Mouse (Mus musculus) kidney, embryonic 14.5 days (tissue): ENCODE measurements at regions not wholly inside any gene's neighbourhood (a gene's known extent, or its start where the extent isn't known, plus 50 kb on each side); places are given as distances from the start of the nearest gene placed in this dataset.

ENCODE experiments used
- ATAC-seq: fragments of 200-750 bp; cut with Nextera tagmentation; 2 replicates; pipeline ENCODE4 v1.8.0; 2017; ENCODE audit warnings: moderate number of reproducible peaks, mild to moderate bottlenecking, moderate TSS enrichment, moderate library complexity; ENCODE audit not compliant: low FRiP score, low TSS enrichment
- H3K27ac ChIP-seq: fragments of 300-500 bp; sonication (generic); 2 replicates; pipeline ENCODE4 v1.5.1; 2014; ENCODE audit warnings: low read depth, mild to moderate bottlenecking, low read length, moderate library complexity, mixed read lengths
- H3K27me3 ChIP-seq: fragments of 300-500 bp; sonication (generic); 2 replicates; pipeline ENCODE4 v1.6.1; 2014; ENCODE audit warnings: mild to moderate bottlenecking, low read length; ENCODE audit not compliant: control insufficient read depth, insufficient read depth
- H3K36me3 ChIP-seq: fragments of 300-500 bp; sonication (generic); 2 replicates; pipeline ENCODE4 v1.6.1; 2014; ENCODE audit warnings: low read length, mixed read lengths; ENCODE audit not compliant: control insufficient read depth, insufficient read depth
- H3K4me1 ChIP-seq: fragments of 300-500 bp; sonication (generic); 2 replicates; pipeline ENCODE4 v1.6.1; 2014; ENCODE audit warnings: low read length, mixed read lengths; ENCODE audit not compliant: control insufficient read depth, insufficient read depth
- H3K4me2 ChIP-seq: fragments of 300-500 bp; sonication (generic); replicated peaks from 2 replicates; pipeline ENCODE4 v1.6.1; 2014; ENCODE audit warnings: low read depth, mild to moderate bottlenecking, low read length
- H3K4me3 ChIP-seq: fragments of 300-500 bp; sonication (generic); 2 replicates; pipeline ENCODE4 v1.5.1; 2014; ENCODE audit warnings: mild to moderate bottlenecking, low read length
- H3K9ac ChIP-seq: fragments of 300-500 bp; sonication (generic); 2 replicates; pipeline ENCODE4 v1.6.1; 2014; ENCODE audit warnings: low read depth, mild to moderate bottlenecking, low read length, moderate library complexity
- H3K9me3 ChIP-seq: fragments of 300-500 bp; sonication (generic); 2 replicates; pipeline ENCODE4 v1.6.1; 2016; ENCODE audit warnings: low read length; ENCODE audit not compliant: control insufficient read depth
- WGBS: fragments of 180-500 bp; shearing (Covaris S2); extraction: QIAGEN DNeasy Blood & Tissue Kit; methylation state at CpG from one replicate; pipeline ENCODE4 v1.1.7; 2014; 5-methylcytosine and 5-hydroxymethylcytosine counted together

DNA sequence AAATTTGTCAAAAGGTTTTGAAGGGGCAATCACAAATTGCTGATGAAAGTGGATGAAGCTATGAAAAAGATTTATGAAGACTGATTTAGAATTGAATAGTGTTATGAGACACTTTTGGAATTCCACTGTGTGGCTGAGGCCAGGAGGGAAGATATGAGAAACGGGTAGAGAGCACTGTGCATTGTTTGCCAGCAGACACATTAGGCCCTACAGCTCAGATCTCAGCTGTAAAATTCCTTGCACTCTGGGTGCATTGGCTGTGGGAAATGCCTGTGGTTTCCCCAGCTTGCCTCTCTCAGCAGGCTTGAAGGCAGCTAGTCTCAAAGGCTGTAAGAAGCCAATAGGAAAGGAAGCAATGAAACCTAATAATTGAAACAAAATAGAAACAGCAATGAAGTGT, 444.3 kb downstream of the Bckdhb start:
- 52% methylated on average over 1 of the region's 1 CpGs for WGBS
- ATAC-seq: no peak
- no peaks in the 10 kb centered on the region; the same call in 1 of the 2 replicates for H3K9me3 ChIP-seq
- no peak overlapping the region for H3K27ac ChIP-seq
- no peaks in the 10 kb centered on the region for H3K4me1 ChIP-seq
- no peak overlapping the region for H3K4me2 ChIP-seq
- no peaks in the 10 kb centered on the region for H3K27me3 ChIP-seq
- no peak overlapping the region for H3K9ac ChIP-seq
- no peaks in the 10 kb centered on the region for H3K36me3 ChIP-seq
- H3K4me3 ChIP-seq: no peak overlapping the region

DNA sequence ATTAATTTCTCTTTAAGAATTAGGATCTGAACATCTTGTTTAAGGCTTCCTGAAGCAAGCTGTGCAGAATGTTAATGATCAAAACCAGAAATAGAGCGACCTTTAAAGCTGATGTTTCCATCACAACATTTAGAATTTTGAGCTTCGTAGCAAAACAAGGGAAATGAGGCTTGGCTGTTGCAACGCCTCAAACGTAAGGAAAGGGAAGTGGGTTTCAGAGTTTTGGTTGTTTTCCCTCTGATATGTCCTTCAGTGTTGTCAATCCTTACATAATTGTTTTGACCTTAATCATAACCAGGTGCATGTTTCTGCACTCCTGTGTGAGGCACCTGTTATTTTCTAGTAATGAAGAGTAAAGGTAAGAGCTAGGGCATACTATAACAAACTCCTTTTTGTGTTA, 445.3 kb downstream of the Bckdhb start:
- Histone ChIP-seq H3K4me3 (no peak overlapping the region), H3K27me3 (no peaks in the 10 kb centered on the region), H3K4me2 (no peak overlapping the region), H3K27ac (no peak overlapping the region), H3K9me3 (no peaks in the 10 kb centered on the region; the same call in 1 of the 2 replicates), H3K9ac (no peak overlapping the region), H3K36me3 (no peaks in the 10 kb centered on the region), H3K4me1 (no peaks in the 10 kb centered on the region)
- WGBS: 79% methylated on average over 4 of the region's 4 CpGs
- ATAC-seq: no peak

DNA sequence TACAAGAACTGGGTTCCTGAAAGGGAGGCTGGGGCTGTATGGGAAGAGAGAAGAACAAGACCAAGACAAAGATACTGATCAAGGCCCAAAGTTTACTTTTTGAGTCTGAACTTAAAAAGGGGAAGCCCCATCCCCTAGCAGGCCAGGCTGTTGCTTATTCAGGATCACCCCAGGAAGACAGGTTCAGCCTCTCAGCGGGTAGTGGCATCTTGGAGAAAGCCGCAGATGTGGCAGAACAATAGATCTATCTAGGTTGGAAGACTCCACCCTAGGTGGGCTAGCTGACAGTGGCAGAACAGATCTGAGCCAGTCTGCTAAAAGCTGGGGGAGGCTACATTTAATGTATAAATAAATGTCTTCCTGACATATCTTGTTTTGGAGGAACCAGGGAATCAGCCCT, 450.8 kb downstream of the Bckdhb start:
- Histone ChIP-seq H3K27me3 (no peaks in the 10 kb centered on the region), H3K4me2 (no peak overlapping the region), H3K4me3 (no peak overlapping the region), H3K27ac (no peak overlapping the region), H3K4me1 (no peaks in the 10 kb centered on the region), H3K9me3 (no peaks in the 10 kb centered on the region; the same call in 1 of the 2 replicates), H3K9ac (no peak overlapping the region), H3K36me3 (no peaks in the 10 kb centered on the region)
- WGBS: 55% methylated on average over 2 of the region's 2 CpGs
- no peak for ATAC-seq

DNA sequence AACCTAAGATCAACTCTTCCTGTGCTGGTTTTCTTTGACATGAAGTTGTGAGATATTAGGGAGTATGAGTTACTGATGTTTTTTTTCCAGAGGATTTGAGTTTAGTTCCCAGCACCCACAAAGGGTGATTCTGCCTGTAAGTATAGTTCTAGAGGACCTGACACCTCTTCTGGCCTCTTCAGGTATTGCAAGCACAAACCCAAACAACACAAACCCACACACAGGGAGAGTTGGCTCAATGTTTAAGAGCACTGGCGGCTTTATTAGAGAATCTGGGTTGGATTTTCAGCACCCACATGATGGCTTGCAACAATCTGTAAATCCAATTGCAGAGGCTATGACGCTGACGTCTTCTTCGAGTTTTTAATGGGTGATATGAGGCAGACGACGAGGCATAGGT, 451.7 kb downstream of the Bckdhb start:
- no peak overlapping the region for H3K4me3 ChIP-seq
- no peaks in the 10 kb centered on the region for H3K27me3 ChIP-seq
- H3K27ac ChIP-seq: no peak overlapping the region
- H3K9ac ChIP-seq: no peak overlapping the region
- no peak for ATAC-seq
- 91% methylated on average over 6 of the region's 6 CpGs for WGBS
- H3K36me3 ChIP-seq: no peaks in the 10 kb centered on the region
- no peaks in the 10 kb centered on the region; the same call in 1 of the 2 replicates for H3K9me3 ChIP-seq
- no peak overlapping the region for H3K4me2 ChIP-seq
- H3K4me1 ChIP-seq: no peaks in the 10 kb centered on the region

DNA sequence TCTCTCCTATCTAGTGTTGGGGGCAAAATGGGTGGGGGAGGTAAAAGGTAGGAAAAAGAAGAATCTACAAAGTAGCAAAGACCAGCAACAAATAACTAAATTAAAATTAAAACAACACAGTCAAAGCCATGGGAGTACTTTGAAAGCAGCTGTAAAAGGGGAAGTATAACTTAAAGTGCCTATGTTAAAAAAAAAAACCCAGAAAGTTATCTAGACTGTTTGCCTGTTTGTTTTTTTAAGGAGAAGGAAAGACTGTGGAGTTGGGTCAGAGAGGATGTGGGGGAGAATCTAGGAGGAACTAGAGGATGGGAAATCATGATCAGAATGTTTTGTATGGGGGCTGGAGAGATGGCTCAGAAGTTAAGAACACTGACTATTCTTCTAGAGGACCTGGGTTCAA, 457.0 kb downstream of the Bckdhb start:
- no peaks in the 10 kb centered on the region for H3K27me3 ChIP-seq

DNA sequence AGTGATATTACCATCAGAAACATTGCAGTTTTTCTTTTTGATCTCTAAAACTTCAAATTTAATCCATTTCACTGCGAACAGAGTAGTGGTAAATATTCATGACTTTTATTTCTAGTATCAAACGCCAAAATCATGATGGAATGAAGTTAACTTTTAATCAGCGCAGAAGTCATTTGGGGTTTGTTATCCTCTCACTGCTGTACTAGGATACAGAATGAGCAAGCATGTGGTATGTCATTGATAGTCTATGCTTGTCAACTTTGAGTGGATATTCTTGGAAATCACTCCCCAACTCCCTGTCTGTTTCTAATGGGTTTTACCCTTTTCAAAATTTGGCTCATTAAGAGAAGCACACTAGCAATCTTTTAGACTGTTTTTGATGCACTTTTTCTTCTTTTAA, 464.9 kb downstream of the Bckdhb start:
- H3K27me3 ChIP-seq: no peaks in the 10 kb centered on the region
- H3K9me3 ChIP-seq: no peaks in the 10 kb centered on the region
- 95% methylated on average over 3 of the region's 3 CpGs for WGBS
- no peak for ATAC-seq
- no peaks in the 10 kb centered on the region for H3K4me1 ChIP-seq
- no peak overlapping the region for H3K4me2 ChIP-seq
- no peak overlapping the region for H3K9ac ChIP-seq
- no peak overlapping the region for H3K4me3 ChIP-seq
- no peaks in the 10 kb centered on the region for H3K36me3 ChIP-seq
- no peak overlapping the region for H3K27ac ChIP-seq

More for the DNA sequence above, 457.0 kb downstream of the Bckdhb start:
- Histone ChIP-seq H3K4me1 (no peaks in the 10 kb centered on the region), H3K36me3 (no peaks in the 10 kb centered on the region), H3K9me3 (no peaks in the 10 kb centered on the region), H3K9ac (no peak overlapping the region), H3K4me2 (no peak overlapping the region), H3K27ac (no peak overlapping the region), H3K4me3 (no peak overlapping the region)
- no peak for ATAC-seq

DNA sequence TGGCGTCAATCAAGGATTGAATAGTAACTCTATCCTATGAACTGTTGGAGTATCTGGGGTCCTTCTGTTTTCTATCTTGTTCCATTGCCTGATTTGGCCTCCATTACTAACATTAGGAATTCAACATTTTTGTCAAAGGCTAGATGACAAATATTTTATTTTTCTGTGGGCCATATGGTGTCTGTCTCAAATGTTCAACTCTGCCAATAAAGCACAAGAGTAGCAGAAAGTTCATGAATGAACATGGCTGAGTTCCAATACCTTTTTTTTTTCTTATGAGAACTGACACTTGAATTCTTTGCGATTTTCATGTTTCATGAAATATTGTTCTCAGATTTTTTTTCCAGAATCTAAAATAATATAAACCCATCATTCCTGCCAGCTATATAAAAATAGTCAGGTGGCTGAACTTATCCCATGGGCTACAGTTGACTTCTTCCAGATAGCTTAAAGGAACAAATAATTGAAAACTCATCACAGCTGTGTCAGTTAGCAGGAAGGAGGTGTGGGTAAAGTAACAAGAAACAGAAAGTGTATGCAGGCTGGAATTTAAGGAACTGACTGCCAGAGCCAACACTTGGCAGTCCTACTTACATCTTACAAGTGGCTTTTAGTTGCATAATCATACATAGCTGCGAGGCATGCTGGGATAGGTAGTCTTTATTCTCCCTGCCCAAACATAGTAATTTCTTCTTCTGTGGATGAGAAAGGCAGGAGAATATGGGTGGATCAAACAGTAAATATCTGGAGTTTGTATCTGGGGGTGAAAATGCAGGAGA, 469.8 kb downstream of the Bckdhb start:
- Histone ChIP-seq H3K4me2 (no peak overlapping the region), H3K4me3 (no peak overlapping the region), H3K4me1 (no peaks in the 10 kb centered on the region), H3K9me3 (no peaks in the 10 kb centered on the region), H3K27ac (no peak overlapping the region), H3K36me3 (no peaks in the 10 kb centered on the region), H3K9ac (no peak overlapping the region), H3K27me3 (no peaks in the 10 kb centered on the region)
- WGBS: 77% methylated on average over 3 of the region's 3 CpGs
- ATAC-seq: no peak

DNA sequence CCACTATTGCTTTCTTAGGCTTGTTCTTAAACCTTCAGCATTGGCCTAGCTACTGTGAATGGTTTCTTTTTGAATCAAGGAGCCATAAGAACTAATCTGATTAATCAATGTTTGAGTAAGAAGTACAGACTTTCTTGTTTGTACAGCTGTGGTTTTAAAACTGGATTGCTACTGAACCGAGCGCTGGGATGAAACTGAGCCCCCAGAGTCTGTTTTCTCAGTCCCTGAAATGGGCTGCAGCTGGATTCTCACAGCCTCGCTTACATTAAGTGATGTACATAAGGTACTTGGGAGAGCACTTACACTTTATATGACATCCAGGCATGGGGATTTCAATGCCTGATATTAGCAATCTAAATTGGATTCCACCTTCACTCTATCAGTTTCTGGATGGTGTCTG, 474.5 kb downstream of the Bckdhb start:
- Histone ChIP-seq H3K27me3 (no peaks in the 10 kb centered on the region), H3K4me1 (no peaks in the 10 kb centered on the region), H3K36me3 (no peaks in the 10 kb centered on the region), H3K4me3 (no peak overlapping the region), H3K9ac (no peak overlapping the region), H3K9me3 (no peaks in the 10 kb centered on the region), H3K4me2 (no peak overlapping the region), H3K27ac (no peak overlapping the region)
- peak; percentile 80; the same call in 1 of the 2 replicates for ATAC-seq
- 29% methylated on average over 3 of the region's 3 CpGs for WGBS

DNA sequence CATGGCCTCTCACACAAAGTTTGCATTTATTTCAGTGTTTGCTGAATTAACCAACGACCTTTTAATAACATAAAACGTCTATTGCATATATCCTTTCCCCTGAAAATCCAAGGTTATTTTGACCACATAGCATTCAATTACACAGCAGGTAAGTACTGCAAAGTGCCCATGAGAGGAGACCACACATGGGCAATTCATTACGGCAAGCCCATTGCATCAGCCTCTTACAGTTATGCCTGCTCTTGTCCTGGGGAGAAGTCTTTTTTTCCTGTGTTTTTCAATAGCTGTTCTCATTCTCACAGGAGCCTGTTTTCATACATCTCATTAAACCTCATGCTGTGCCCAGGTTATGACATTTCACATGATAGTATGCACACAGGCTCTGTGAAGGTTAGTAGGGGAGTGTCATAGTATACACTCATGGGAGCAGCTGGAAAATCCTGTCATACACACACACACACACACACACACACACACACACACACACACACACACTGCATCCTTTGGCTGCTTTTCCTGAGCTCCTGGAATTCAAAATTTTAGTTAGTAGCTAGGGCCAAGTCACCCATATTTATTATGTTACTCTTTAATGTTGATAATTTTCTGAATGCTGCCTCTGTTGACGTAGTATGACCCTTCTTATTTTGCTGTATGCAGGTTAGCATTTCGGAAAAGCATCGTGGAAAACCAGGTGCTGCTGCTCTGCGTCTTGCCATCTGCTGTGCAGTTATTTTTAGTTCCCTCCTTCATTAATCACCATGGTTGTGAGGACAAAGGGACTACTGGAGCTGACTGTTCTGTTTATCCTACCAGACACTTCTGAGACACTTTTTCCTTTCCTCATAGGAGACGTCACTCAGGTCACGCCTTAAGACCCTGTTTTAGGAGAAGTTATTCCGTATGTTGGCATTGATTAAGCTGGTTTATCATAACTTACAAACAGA, 483.6 kb downstream of the Bckdhb start:
- H3K4me2 ChIP-seq: no peak overlapping the region
- H3K27ac ChIP-seq: no peak overlapping the region
- ATAC-seq: no peak
- H3K27me3 ChIP-seq: no peaks in the 10 kb centered on the region
- H3K4me3 ChIP-seq: no peak overlapping the region
- H3K4me1 ChIP-seq: no peaks in the 10 kb centered on the region
- no peaks in the 10 kb centered on the region for H3K36me3 ChIP-seq
- no peak overlapping the region for H3K9ac ChIP-seq
- 52% methylated on average over 10 of the region's 10 CpGs for WGBS
- no peaks in the 10 kb centered on the region for H3K9me3 ChIP-seq
